Mouse (Mus musculus) liver, embryonic 16.5 days (tissue): ENCODE measurements around the gene Hormad2. TPM values are rescaled to one million over a fixed set of nuclear protein-coding genes. Genes with fewer than 3 reads are reported as not detected.

Experiments used
- ATAC-seq: fragments of 200-750 bp; cut with Nextera tagmentation; 2 replicates; pipeline ENCODE4 v1.8.0; 2017; ENCODE audit warnings: low read depth, mild to moderate bottlenecking, moderate number of reproducible peaks, moderate library complexity
- H3K27ac ChIP-seq: fragments of 300-500 bp; sonication (generic); 2 replicates; pipeline ENCODE4 v1.5.1; 2014; ENCODE audit warnings: mild to moderate bottlenecking, low read length
- H3K27me3 ChIP-seq: fragments of 300-500 bp; sonication (generic); 2 replicates; pipeline ENCODE4 v1.6.1; 2014; ENCODE audit warnings: low read depth, low read length, mixed read lengths; ENCODE audit not compliant: control insufficient read depth, insufficient read depth
- H3K36me3 ChIP-seq: fragments of 300-500 bp; sonication (generic); 2 replicates; pipeline ENCODE4 v1.6.1; 2014; ENCODE audit warnings: mild to moderate bottlenecking; ENCODE audit not compliant: control insufficient read depth, insufficient read depth
- H3K4me1 ChIP-seq: fragments of 300-500 bp; sonication (generic); 2 replicates; pipeline ENCODE4 v1.6.1; 2014; ENCODE audit warnings: low read depth, low read length, mixed read lengths; ENCODE audit not compliant: control insufficient read depth
- H3K4me2 ChIP-seq: fragments of 300-500 bp; sonication (generic); 2 replicates; pipeline ENCODE4 v1.6.1; 2014; ENCODE audit warnings: low read depth, low read length, mixed read lengths
- H3K4me3 ChIP-seq: fragments of 300-500 bp; sonication (generic); 2 replicates; pipeline ENCODE4 v1.5.1; 2014; ENCODE audit warnings: low read depth, mild to moderate bottlenecking, low read length
- H3K9ac ChIP-seq: fragments of 300-500 bp; sonication (generic); 2 replicates; pipeline ENCODE4 v1.6.1; 2014; ENCODE audit warnings: low read depth, low read length
- H3K9me3 ChIP-seq: fragments of 300-500 bp; sonication (generic); replicated peaks from 2 replicates; pipeline ENCODE4 v1.6.1; 2016; ENCODE audit warnings: low read length; ENCODE audit not compliant: control insufficient read depth
- WGBS: fragments of 180-500 bp; shearing (Covaris S2); extraction: QIAGEN DNeasy Blood & Tissue Kit; methylation state at CpG from one replicate; pipeline ENCODE4 v1.1.7; 2014; ENCODE audit not compliant: insufficient replicate concordance; 5-methylcytosine and 5-hydroxymethylcytosine counted together
- polyA plus RNA-seq: library from polyadenylated mRNA; unstranded; fragments of >200 nt; fragmentation: Nextera tagmentation; extraction: Ambion mirVana; gene quantifications from 2 replicates; pipeline ENCODE4 v1.2.1, GENCODE M21; 2015

The Hormad2 gene
- polyA plus RNA-seq, 1 experiment from 2014 or later = 0.39 TPM

- Histone ChIP-seq H3K36me3 (no peaks in the 10 kb centered on the region), H3K27ac (no peak overlapping the region), H3K27me3 (peaks cover 8% of the 10 kb centered on the region; the same call in 1 of the 2 replicates), H3K4me1 (peaks cover 25% of the 10 kb centered on the region), H3K9ac (no peak overlapping the region), H3K4me3 (no peak overlapping the region), H3K4me2 (no peak overlapping the region), H3K9me3 (no peaks in the 10 kb centered on the region)
- WGBS = 43% methylated on average over 10 of the region's 10 CpGs
- no peak for ATAC-seq
These were observed 144.2 kb downstream of the Hormad2 start for GRCm38 (mm10) chr11:4296610-4297275.

Other genes starting within 250 kb of the Hormad2 start
- gene Castor1, start 222.9 kb downstream of the Hormad2 start, polyA plus RNA-seq = 1.2 and 1.7 TPM in 2 replicates
- 0.40 and 0.53 TPM in 2 replicates for gene Osm, start 204.7 kb downstream of the Hormad2 start, polyA plus RNA-seq
- gene Lif, start 183.5 kb downstream of the Hormad2 start, polyA plus RNA-seq = 0.02 TPM in 1 of 2 replicates, not detected in the other
- 32.8 and 36.5 TPM in 2 replicates for gene Mtmr3, start 153.8 kb upstream of the Hormad2 start, polyA plus RNA-seq
- not detected in 2 replicates for gene Gm11032, start 179.0 kb upstream of the Hormad2 start, polyA plus RNA-seq
- gene Ascc2, start 196.6 kb upstream of the Hormad2 start, polyA plus RNA-seq = 16.5 and 18.2 TPM in 2 replicates